Mouse (Mus musculus): ENCODE data around the gene Nphp4. TPM values are rescaled to one million over a fixed set of nuclear protein-coding genes. Genes with fewer than 3 reads are reported as not detected.

Nphp4 gene
- 1.7 and 2.2 TPM in 2 replicates for polyA plus RNA-seq (2015; fragmentation: Nextera tagmentation; extraction: Ambion mirVana)

DNA sequence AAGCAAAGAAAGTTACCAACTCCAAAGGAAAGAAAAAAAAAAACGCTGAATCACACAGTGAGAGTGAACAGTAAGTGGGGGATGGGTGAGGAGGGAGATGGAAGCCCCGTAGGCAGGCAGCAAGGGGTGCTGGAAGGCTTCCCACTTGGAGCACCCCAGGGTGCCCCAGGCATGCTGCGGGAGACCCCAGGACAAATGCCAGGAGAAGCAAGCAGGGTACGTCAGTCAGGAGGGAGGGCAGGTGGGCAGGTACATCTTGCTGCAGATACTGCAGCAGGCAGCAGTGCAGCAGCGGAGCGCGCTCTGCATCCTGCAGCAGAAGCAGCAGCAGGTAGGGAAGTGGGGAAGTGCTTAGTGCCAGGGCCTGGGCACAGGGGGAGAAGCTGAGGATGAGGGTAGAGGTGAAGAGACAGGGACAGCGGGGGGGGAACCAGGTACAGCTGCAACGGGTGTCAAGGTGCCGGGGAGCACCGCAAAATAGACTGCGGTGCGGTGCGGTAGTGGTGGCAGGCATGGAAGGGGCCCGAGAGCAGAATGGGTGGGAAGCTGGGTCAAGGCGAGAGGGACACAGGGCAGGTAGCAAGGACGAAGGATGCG, at the start of gene Nphp4:
Nphp4 (plus strand) TSS at position 280 of the 597 bp plus-strand sequence.
- peak within 1 kb of the TSS; percentile 88 for H3K4me2 ChIP-seq (ENCODE audit: low read length)
- no peak within 1 kb of the TSS for H3K27ac ChIP-seq
- no peaks in the 10 kb centered on the region for H3K27me3 ChIP-seq (ENCODE audit: insufficient read depth, low read length)
- DNase-seq (ENCODE audit: low spot score) = no peak
- peak within 1 kb of the TSS; percentile 84; the same call in 1 of the 2 replicates for H3K9ac ChIP-seq (ENCODE audit: low read depth, low read length)
- H3K36me3 ChIP-seq (ENCODE audit: insufficient read depth, low read length) = no peaks in the 10 kb centered on the region
- peaks cover 13% of the 10 kb centered on the region; the same call in 1 of the 2 replicates for H3K4me1 ChIP-seq (replicated peaks; ENCODE audit: insufficient read depth, low read length)
- H3K4me3 ChIP-seq (replicated peaks; ENCODE audit: low read depth, low read length) = peak within 1 kb of the TSS; percentile 82
- TF ChIP-seq CTCF (IDR thresholded peaks at IDR 0.05; ENCODE audit: low read depth) = no peak
- ATAC-seq (replicated peaks; ENCODE audit: low FRiP score, low read depth) = no peak
- H3K9me3 ChIP-seq (replicated peaks; ENCODE audit: low read length) = no peaks in the 10 kb centered on the region
- 3% methylated on average over 18 of the region's 18 CpGs for WGBS

DNA sequence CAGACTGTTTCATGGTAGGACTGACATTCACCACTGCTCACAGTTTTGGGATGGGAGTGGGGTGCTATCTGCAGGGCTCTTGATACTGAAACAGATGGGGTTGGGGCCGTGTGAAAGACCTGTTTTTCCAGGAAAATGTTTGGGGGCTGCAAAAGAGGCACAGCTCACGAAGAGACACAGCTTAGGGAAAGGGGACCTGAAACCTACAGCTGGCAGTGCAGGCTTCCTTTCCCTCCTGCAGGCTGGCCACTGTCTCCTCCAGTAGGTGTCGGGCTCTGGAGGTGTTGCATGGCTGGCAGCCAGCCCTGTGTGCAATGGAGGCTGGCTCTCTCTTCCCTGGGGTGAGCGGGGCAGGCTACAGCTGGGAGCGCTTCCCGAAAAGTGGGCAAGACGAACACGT, 48.2 kb upstream of the Nphp4 start:
- Histone ChIP-seq H3K4me1 (replicated peaks; ENCODE audit: insufficient read depth, low read length) (no peaks in the 10 kb centered on the region), H3K9ac (ENCODE audit: low read depth, low read length) (no peak overlapping the region), H3K27me3 (ENCODE audit: insufficient read depth, low read length) (no peaks in the 10 kb centered on the region), H3K4me2 (ENCODE audit: low read length) (no peak overlapping the region), H3K4me3 (replicated peaks; ENCODE audit: low read depth, low read length) (no peak overlapping the region), H3K27ac (no peak overlapping the region), H3K36me3 (ENCODE audit: insufficient read depth, low read length) (no peaks in the 10 kb centered on the region), H3K9me3 (replicated peaks; ENCODE audit: low read length) (no peaks in the 10 kb centered on the region)
- no peak for DNase-seq (ENCODE audit: low spot score)
- 65% methylated on average over 8 of the region's 8 CpGs for WGBS
- no peak for ATAC-seq (replicated peaks; ENCODE audit: low FRiP score, low read depth)
- TF ChIP-seq CTCF (IDR thresholded peaks at IDR 0.05; ENCODE audit: low read depth) = no peak

DNA sequence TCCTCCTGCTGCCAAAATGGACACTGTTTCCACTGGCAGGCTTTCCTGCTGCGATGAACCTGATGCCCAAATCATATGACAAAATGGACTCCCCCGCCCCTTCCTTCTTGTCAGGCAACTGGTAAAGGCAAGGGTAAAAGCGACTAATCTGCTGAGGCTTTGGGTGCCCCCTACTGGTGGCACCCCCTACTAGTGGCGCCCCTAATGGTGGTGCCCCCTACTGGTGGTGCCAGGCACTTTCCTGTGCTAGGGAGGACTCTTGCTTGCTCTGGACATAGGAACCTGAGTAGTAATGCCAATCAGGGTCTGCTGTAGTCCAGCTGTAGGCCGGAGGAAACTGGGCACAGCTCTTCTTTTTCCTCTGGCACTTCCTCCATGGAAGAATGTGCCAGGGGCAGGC, 44.2 kb upstream of the Nphp4 start:
- TF ChIP-seq CTCF (IDR thresholded peaks at IDR 0.05; ENCODE audit: low read depth) = peak; percentile 77
- Histone ChIP-seq H3K4me2 (ENCODE audit: low read length) (no peak overlapping the region), H3K9ac (ENCODE audit: low read depth, low read length) (no peak overlapping the region), H3K4me3 (replicated peaks; ENCODE audit: low read depth, low read length) (no peak overlapping the region), H3K27me3 (ENCODE audit: insufficient read depth, low read length) (no peaks in the 10 kb centered on the region; the same call in 1 of the 2 replicates), H3K4me1 (replicated peaks; ENCODE audit: insufficient read depth, low read length) (no peaks in the 10 kb centered on the region), H3K27ac (no peak overlapping the region), H3K36me3 (ENCODE audit: insufficient read depth, low read length) (no peaks in the 10 kb centered on the region), H3K9me3 (replicated peaks; ENCODE audit: low read length) (no peaks in the 10 kb centered on the region)
- DNase-seq (ENCODE audit: low spot score) (peak; percentile 18), ATAC-seq (replicated peaks; ENCODE audit: low FRiP score, low read depth) (no peak)
- WGBS = 54% methylated on average over 5 of the region's 5 CpGs

DNA sequence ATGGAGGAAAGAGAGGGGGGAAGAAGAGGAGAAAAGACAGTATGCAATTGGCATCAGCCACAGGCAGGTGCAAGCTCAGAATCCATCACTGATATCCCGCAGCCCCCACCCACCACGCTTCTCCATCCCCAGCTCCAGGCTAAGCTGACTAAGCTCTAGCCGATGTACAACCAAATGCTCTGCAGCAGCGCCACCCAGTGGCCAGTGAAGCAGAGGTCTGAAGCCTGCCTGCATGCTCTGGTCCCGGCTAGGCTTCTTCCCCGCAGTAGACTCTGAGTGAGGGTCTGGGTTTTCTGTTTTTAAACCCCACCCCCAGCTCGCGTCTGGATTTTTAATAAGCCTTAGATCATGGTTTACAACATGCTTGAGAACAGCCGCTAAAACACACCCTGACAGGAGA, 41.7 kb upstream of the Nphp4 start:
- no peak overlapping the region for H3K4me3 ChIP-seq (replicated peaks; ENCODE audit: low read depth, low read length)
- ATAC-seq (replicated peaks; ENCODE audit: low FRiP score, low read depth) = peak; percentile 78

DNA sequence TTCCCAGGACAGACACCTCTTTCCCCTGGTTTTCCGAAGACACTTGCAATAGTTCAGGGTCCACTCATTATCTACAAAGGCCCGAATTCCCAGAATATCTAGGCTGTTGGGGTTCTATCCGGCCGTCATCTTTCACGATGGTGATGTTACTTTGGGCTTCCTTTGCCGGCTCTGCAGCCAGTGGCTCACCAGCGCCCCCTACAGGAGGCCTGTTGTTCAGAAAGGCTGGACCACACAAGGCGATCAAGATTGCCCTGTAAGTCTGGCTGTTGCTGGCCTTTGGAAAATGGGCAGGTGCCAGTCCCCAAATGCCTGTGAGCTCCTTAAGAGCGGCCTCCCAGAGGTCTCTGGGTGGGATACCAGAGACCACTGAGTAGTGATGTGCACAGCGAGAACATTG, 41.3 kb upstream of the Nphp4 start:
- Histone ChIP-seq H3K4me2 (ENCODE audit: low read length) (peak overlapping the region; percentile 41), H3K36me3 (ENCODE audit: insufficient read depth, low read length) (no peaks in the 10 kb centered on the region), H3K9ac (ENCODE audit: low read depth, low read length) (no peak overlapping the region), H3K4me3 (replicated peaks; ENCODE audit: low read depth, low read length) (no peak overlapping the region), H3K9me3 (replicated peaks; ENCODE audit: low read length) (no peaks in the 10 kb centered on the region), H3K4me1 (replicated peaks; ENCODE audit: insufficient read depth, low read length) (no peaks in the 10 kb centered on the region), H3K27ac (no peak overlapping the region), H3K27me3 (ENCODE audit: insufficient read depth, low read length) (no peaks in the 10 kb centered on the region; the same call in 1 of the 2 replicates)
- ATAC-seq (replicated peaks; ENCODE audit: low FRiP score, low read depth) (no peak), DNase-seq (ENCODE audit: low spot score) (peak; percentile 80)
- 12% methylated on average over 10 of the region's 10 CpGs for WGBS
- TF ChIP-seq CTCF (IDR thresholded peaks at IDR 0.05; ENCODE audit: low read depth) = peak; percentile 80

More for the DNA sequence above, 41.7 kb upstream of the Nphp4 start:
- Histone ChIP-seq H3K9me3 (replicated peaks; ENCODE audit: low read length) (no peaks in the 10 kb centered on the region), H3K27me3 (ENCODE audit: insufficient read depth, low read length) (no peaks in the 10 kb centered on the region; the same call in 1 of the 2 replicates), H3K27ac (no peak overlapping the region), H3K4me2 (ENCODE audit: low read length) (peak overlapping the region; percentile 41), H3K36me3 (ENCODE audit: insufficient read depth, low read length) (no peaks in the 10 kb centered on the region), H3K4me1 (replicated peaks; ENCODE audit: insufficient read depth, low read length) (no peaks in the 10 kb centered on the region), H3K9ac (ENCODE audit: low read depth, low read length) (no peak overlapping the region)
- TF ChIP-seq CTCF (IDR thresholded peaks at IDR 0.05; ENCODE audit: low read depth) = peak; percentile 81
- peak; percentile 91 for DNase-seq (ENCODE audit: low spot score)
- WGBS = 2% methylated on average over 9 of the region's 9 CpGs

DNA sequence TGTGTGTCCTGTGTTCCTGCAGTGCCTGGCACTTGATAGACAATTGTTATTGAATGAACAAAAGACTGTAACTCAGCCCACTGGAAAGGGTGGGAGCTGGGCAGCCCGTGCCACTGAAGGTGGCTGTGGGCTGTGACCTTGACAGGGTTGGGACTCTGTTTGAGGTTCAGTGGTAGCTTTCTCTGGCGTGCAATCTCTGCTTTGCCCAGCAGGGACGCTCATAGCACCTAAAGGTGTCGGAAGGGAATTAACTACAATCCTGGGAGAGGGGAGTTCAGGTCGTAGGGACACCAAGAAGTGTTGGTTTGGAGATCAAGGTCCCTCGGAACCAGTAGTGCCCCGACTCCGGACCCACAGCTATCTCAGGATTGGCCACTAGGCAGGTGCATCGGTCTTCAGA, 35.6 kb upstream of the Nphp4 start:
- H3K36me3 ChIP-seq (ENCODE audit: insufficient read depth, low read length) = no peaks in the 10 kb centered on the region
- H3K4me3 ChIP-seq (replicated peaks; ENCODE audit: low read depth, low read length) = no peak overlapping the region
- H3K27ac ChIP-seq = no peak overlapping the region
- no peak overlapping the region for H3K4me2 ChIP-seq (ENCODE audit: low read length)
- no peaks in the 10 kb centered on the region for H3K4me1 ChIP-seq (replicated peaks; ENCODE audit: insufficient read depth, low read length)
- WGBS = 67% methylated on average over 9 of the region's 9 CpGs
- ATAC-seq (replicated peaks; ENCODE audit: low FRiP score, low read depth) (no peak), DNase-seq (ENCODE audit: low spot score) (no peak)
- no peaks in the 10 kb centered on the region; the same call in 1 of the 2 replicates for H3K27me3 ChIP-seq (ENCODE audit: insufficient read depth, low read length)
- TF ChIP-seq CTCF (IDR thresholded peaks at IDR 0.05; ENCODE audit: low read depth) = peak; percentile 36; the same call in 1 of the 2 replicates
- H3K9ac ChIP-seq (ENCODE audit: low read depth, low read length) = no peak overlapping the region
- no peaks in the 10 kb centered on the region for H3K9me3 ChIP-seq (replicated peaks; ENCODE audit: low read length)
